Comparison of ENCODE assay signal across 8 mouse cellular contexts in the genomic region with DNA sequence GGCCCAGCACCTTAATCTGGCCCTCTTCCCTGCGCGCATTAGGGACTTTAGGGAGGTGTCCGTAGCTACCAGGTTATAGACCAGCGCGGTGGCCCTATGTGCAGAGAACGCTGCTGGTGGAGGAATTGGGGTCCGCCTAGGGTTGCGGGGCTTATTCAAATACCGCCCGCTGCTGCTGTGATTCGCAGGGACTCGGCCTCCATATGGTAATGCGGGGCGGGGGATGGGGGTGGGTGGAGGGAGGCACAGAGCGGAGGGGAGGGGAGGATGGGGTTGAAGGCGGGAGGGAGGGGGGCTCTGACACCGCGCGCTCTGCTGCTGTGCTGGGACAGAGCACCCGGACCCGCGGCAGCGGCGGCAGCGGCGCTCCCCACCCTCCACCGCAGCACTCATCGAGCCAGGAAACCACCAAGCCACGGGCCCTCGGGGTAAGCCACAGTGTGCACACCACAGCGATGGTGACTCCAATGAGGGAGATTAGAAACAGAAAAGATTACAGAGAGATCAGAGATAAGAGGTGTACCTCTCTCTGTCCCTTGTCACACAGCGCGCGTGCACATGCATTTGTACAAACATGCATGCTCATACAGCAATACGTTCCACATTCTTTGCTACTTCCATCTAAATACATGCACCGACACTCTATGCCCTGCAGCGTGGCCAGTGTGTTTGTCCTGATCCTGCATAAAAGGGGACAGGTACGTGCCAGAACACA.
DNase-seq lines count a peak whose midpoint lies in the region; ATAC-seq and TF ChIP-seq lines count a peak whose summit lies in the region.

No protein-coding gene starts in this region.

- H3K4me1 ChIP-seq in kidney, embryonic 14.5 days (ENCODE audit: control insufficient read depth, insufficient read depth, low read length): no peaks in the 10 kb centered on the region
- no peaks in the 10 kb centered on the region for H3K4me1 ChIP-seq in cerebellum, adult 2 months (ENCODE audit: control insufficient read depth, insufficient read depth, low read length)
- peaks cover 25% of the 10 kb centered on the region; the same call in 1 of the 2 replicates for H3K4me1 ChIP-seq in hindbrain, embryonic 10.5 days (replicated peaks)
- H3K4me1 ChIP-seq in midbrain, embryonic 10.5 days: peaks cover 40% of the 10 kb centered on the region

- peak overlapping the region; percentile 18; the same call in 1 of the 2 replicates for H3K9ac ChIP-seq in kidney, embryonic 14.5 days (ENCODE audit: low read depth, low read length)

- TF ChIP-seq CTCF in cerebellum, adult 2 months (IDR thresholded peaks at IDR 0.05; ENCODE audit: borderline replicate concordance, insufficient read depth, low read depth, low read length): no peak

- TF ChIP-seq POLR2A in cerebellum, adult 2 months (IDR thresholded peaks at IDR 0.05; ENCODE audit: borderline replicate concordance, insufficient read depth, low read length): no peak

- H3K36me3 ChIP-seq in kidney, embryonic 14.5 days (ENCODE audit: control insufficient read depth, insufficient read depth, low read length): no peaks in the 10 kb centered on the region
- H3K36me3 ChIP-seq in hindbrain, embryonic 10.5 days: 0 out of 2 replicates have a peak, but pooled peaks cover 6% of the 10 kb centered on the region
- H3K36me3 ChIP-seq in midbrain, embryonic 10.5 days: peaks cover 3% of the 10 kb centered on the region; the same call in 1 of the 2 replicates

- DNase-seq in kidney, postnatal 4 days: no peak
- peak; percentile 77 to 78 for DNase-seq in cerebellum, adult 2 months
- DNase-seq in hindbrain, embryonic 10.5 days (ENCODE audit: low spot score): peak; percentile 77
- DNase-seq in midbrain, embryonic 10.5 days (ENCODE audit: low spot score): peak; percentile 80
- DNase-seq in gastrocnemius, postnatal 4 days (ENCODE audit: low spot score in 2 of 2): no peak
- DNase-seq in testis, postnatal 14 days (ENCODE audit: low spot score): no peak
- no peak for DNase-seq in testis, postnatal 10 days (ENCODE audit: low spot score)

- H3K27ac ChIP-seq in kidney, embryonic 14.5 days (ENCODE audit: low read depth, low read length): no peak overlapping the region
- H3K27ac ChIP-seq in cerebellum, adult 2 months (ENCODE audit: insufficient read depth, low read length): peak overlapping the region; percentile 99
- peak overlapping the region; percentile 99 for H3K27ac ChIP-seq in hindbrain, embryonic 10.5 days
- peak overlapping the region; percentile 100 for H3K27ac ChIP-seq in midbrain, embryonic 10.5 days (replicated peaks)

- peak overlapping the region; percentile 38 for H3K4me2 ChIP-seq in kidney, embryonic 14.5 days (replicated peaks; ENCODE audit: low read depth, low read length)

- ATAC-seq in kidney, embryonic 14.5 days (ENCODE audit: low FRiP score, low TSS enrichment): no peak

- H3K4me3 ChIP-seq in kidney, embryonic 14.5 days (ENCODE audit: low read length): peak overlapping the region; percentile 25
- peak overlapping the region; percentile 99 for H3K4me3 ChIP-seq in cerebellum, adult 2 months (replicated peaks; ENCODE audit: insufficient read depth, low read depth, low read length)
- H3K4me3 ChIP-seq in hindbrain, embryonic 10.5 days: peak overlapping the region; percentile 85
- peak overlapping the region; percentile 85 for H3K4me3 ChIP-seq in midbrain, embryonic 10.5 days

- H3K27me3 ChIP-seq in kidney, embryonic 14.5 days (ENCODE audit: control insufficient read depth, insufficient read depth, low read length): peaks cover 74% of the 10 kb centered on the region
- no peaks in the 10 kb centered on the region for H3K27me3 ChIP-seq in cerebellum, adult 2 months (ENCODE audit: control insufficient read depth, insufficient read depth, low read length)
- peaks cover 74% of the 10 kb centered on the region for H3K27me3 ChIP-seq in hindbrain, embryonic 10.5 days (ENCODE audit: insufficient read depth, poor library complexity, severe bottlenecking)
- H3K27me3 ChIP-seq in midbrain, embryonic 10.5 days (ENCODE audit: low read depth, poor library complexity, severe bottlenecking): peaks cover 85% of the 10 kb centered on the region

- WGBS in kidney, embryonic 14.5 days: under 1% methylated on average over 36 of the region's 38 CpGs
- WGBS in cerebellum, adult 2 months: 1% methylated on average over 38 of the region's 38 CpGs
- WGBS in hindbrain, embryonic 10.5 days: under 1% methylated on average over 38 of the region's 38 CpGs
- under 1% methylated on average over 36 of the region's 38 CpGs for WGBS in midbrain, embryonic 10.5 days

- no peaks in the 10 kb centered on the region for H3K9me3 ChIP-seq in kidney, embryonic 14.5 days (ENCODE audit: control insufficient read depth, low read length)
- no peaks in the 10 kb centered on the region for H3K9me3 ChIP-seq in hindbrain, embryonic 10.5 days
- H3K9me3 ChIP-seq in midbrain, embryonic 10.5 days (replicated peaks): no peaks in the 10 kb centered on the region

Comparison
In these comparisons a context has a peak if more than half of its experiments do, and no peak if none do; other contexts are left out.
1. H3K4me3 ChIP-seq: peak in every context shown above with its lines; median percentile 99 in cerebellum, adult 2 months; 85 in hindbrain, embryonic 10.5 days; 85 in midbrain, embryonic 10.5 days; 25 in kidney, embryonic 14.5 days.
2. DNase-seq: peak in cerebellum, adult 2 months (2 of 2), hindbrain, embryonic 10.5 days (single experiment) and midbrain, embryonic 10.5 days (single experiment); none in kidney, postnatal 4 days (0 of 2), gastrocnemius, postnatal 4 days (0 of 2), testis, postnatal 14 days (single experiment) and testis, postnatal 10 days (single experiment).